Mouse (Mus musculus) C2C12 (cell line): ENCODE results near the gene Sel1l3. TPM values are rescaled to one million over a fixed set of nuclear protein-coding genes. Genes with fewer than 3 reads are reported as not detected.

ENCODE experiments used
- H3K27me3 ChIP-seq: one replicate; pipeline ENCODE4 v1.6.1; 2011; ENCODE audit not compliant: control insufficient read depth, insufficient read depth, insufficient read length
- H3K36me3 ChIP-seq: one replicate; pipeline ENCODE4 v1.6.1; 2011; ENCODE audit not compliant: control insufficient read depth, insufficient read depth
- H3K4me3 ChIP-seq: one replicate; pipeline ENCODE4 v1.5.1; 2011; ENCODE audit warnings: mild to moderate bottlenecking, control low read depth; ENCODE audit not compliant: poor library complexity, insufficient read depth, severe bottlenecking
- H3K79me2 ChIP-seq: one replicate; pipeline ENCODE4 v1.6.1; 2011; ENCODE audit not compliant: control insufficient read depth, insufficient read depth
- H3K79me3 ChIP-seq: one replicate; pipeline ENCODE4 v1.6.1; 2011; ENCODE audit warnings: low read depth, control low read depth
- H3ac ChIP-seq: one replicate; pipeline ENCODE3; 2011; ENCODE audit warnings: low read depth; ENCODE audit not compliant: control insufficient read depth, insufficient read length
- CEBPB ChIP-seq: IDR thresholded peaks from one replicate; pipeline ENCODE4 v1.6.1; 2011; ENCODE audit warnings: low read depth, mild to moderate bottlenecking, control low read depth, moderate library complexity
- CTCF ChIP-seq: IDR thresholded peaks from one replicate; pipeline ENCODE4 v1.5.1; 2011; ENCODE audit not compliant: control insufficient read depth, insufficient read depth, insufficient read length
- FOSL1 ChIP-seq: IDR thresholded peaks from one replicate; pipeline ENCODE4 v1.8.0; 2011; ENCODE audit warnings: mild to moderate bottlenecking, low read length; ENCODE audit not compliant: poor library complexity, insufficient read depth, severe bottlenecking
- MAX ChIP-seq: IDR thresholded peaks from one replicate; pipeline ENCODE4 v1.6.1; 2011; ENCODE audit warnings: mild to moderate bottlenecking, control low read depth
- MYOD1 ChIP-seq: IDR thresholded peaks from one replicate; pipeline ENCODE4 v1.6.1; 2011; ENCODE audit warnings: low read depth; ENCODE audit not compliant: control insufficient read depth, insufficient read length
- MYOG ChIP-seq: IDR thresholded peaks from one replicate; pipeline ENCODE4 v1.6.1; 2011; ENCODE audit not compliant: control insufficient read depth, insufficient read length; ENCODE audit errors: extremely low read depth
- USF1 ChIP-seq: IDR thresholded peaks from one replicate; pipeline ENCODE4 v1.6.1; 2011; ENCODE audit warnings: low read depth, mild to moderate bottlenecking, control low read depth, moderate library complexity
- polyA plus RNA-seq: library from polyadenylated mRNA; unstranded; fragments of >200 nt; fragmentation: generic; extraction: Trizol; gene quantifications from one replicate; pipeline ENCODE4 v1.2.1, GENCODE M21; 2012; ENCODE audit warnings: missing spikeins

Gene Sel1l3
- polyA plus RNA-seq, 1 experiment, result not detected

GRCm38 (mm10) chr5:53114616-53115267 is 99.0 kb downstream of the Sel1l3 start:
- H3K79me2 ChIP-seq, result no peaks in the 10 kb centered on the region
- H3K36me3 ChIP-seq, result no peaks in the 10 kb centered on the region
- no peak for TF ChIP-seq FOSL1
- no peak for TF ChIP-seq USF1
- no peak for TF ChIP-seq MYOG
- no peak for TF ChIP-seq CTCF
- no peak for TF ChIP-seq MYOD1
- TF ChIP-seq CEBPB, result no peak
- TF ChIP-seq MAX, result no peak
- no peaks in the 10 kb centered on the region for H3K79me3 ChIP-seq
- peaks cover 12% of the 10 kb centered on the region for H3K27me3 ChIP-seq
- no peak overlapping the region for H3ac ChIP-seq
- H3K4me3 ChIP-seq, result no peak overlapping the region

- no peak for TF ChIP-seq MAX
- TF ChIP-seq MYOG, result no peak
- no peak for TF ChIP-seq CEBPB
- no peak for TF ChIP-seq USF1
- no peak for TF ChIP-seq CTCF
- TF ChIP-seq MYOD1, result no peak
- TF ChIP-seq FOSL1, result no peak
- Histone ChIP-seq H3K36me3 (no peaks in the 10 kb centered on the region), H3K79me2 (no peaks in the 10 kb centered on the region), H3K27me3 (peaks cover 12% of the 10 kb centered on the region), H3K4me3 (no peak overlapping the region), H3K79me3 (no peaks in the 10 kb centered on the region), H3ac (no peak overlapping the region)
These were observed 100.8 kb downstream of the Sel1l3 start for GRCm38 (mm10) chr5:53112942-53113341.

GRCm38 (mm10) chr5:53111036-53111435 is 102.7 kb downstream of the Sel1l3 start:
- peaks cover 5% of the 10 kb centered on the region for H3K27me3 ChIP-seq
- H3K79me2 ChIP-seq, result no peaks in the 10 kb centered on the region
- H3K4me3 ChIP-seq, result no peak overlapping the region
- no peak overlapping the region for H3ac ChIP-seq
- no peaks in the 10 kb centered on the region for H3K79me3 ChIP-seq
- TF ChIP-seq MYOD1 (no peak), CTCF (no peak), MAX (no peak), CEBPB (no peak), MYOG (no peak)
- H3K36me3 ChIP-seq, result no peaks in the 10 kb centered on the region

GRCm38 (mm10) chr5:53110225-53110624 is 103.5 kb downstream of the Sel1l3 start:
- no peak overlapping the region for H3ac ChIP-seq
- no peak overlapping the region for H3K4me3 ChIP-seq
- H3K36me3 ChIP-seq, result no peaks in the 10 kb centered on the region
- H3K79me3 ChIP-seq, result no peaks in the 10 kb centered on the region
- H3K79me2 ChIP-seq, result no peaks in the 10 kb centered on the region
- H3K27me3 ChIP-seq, result peaks cover 3% of the 10 kb centered on the region
- no peak for TF ChIP-seq MYOD1
- no peak for TF ChIP-seq FOSL1
- no peak for TF ChIP-seq CEBPB

- H3K79me2 ChIP-seq, result no peaks in the 10 kb centered on the region
- no peaks in the 10 kb centered on the region for H3K79me3 ChIP-seq
- no peak overlapping the region for H3ac ChIP-seq
- TF ChIP-seq MYOG, result no peak
- TF ChIP-seq CTCF, result no peak
- TF ChIP-seq MYOD1, result no peak
- TF ChIP-seq FOSL1, result no peak
- TF ChIP-seq CEBPB, result no peak
- no peak for TF ChIP-seq MAX
- no peak for TF ChIP-seq USF1
- no peak overlapping the region for H3K4me3 ChIP-seq
- H3K36me3 ChIP-seq, result no peaks in the 10 kb centered on the region
- H3K27me3 ChIP-seq, result peaks cover 3% of the 10 kb centered on the region
These were observed 105.1 kb downstream of the Sel1l3 start for GRCm38 (mm10) chr5:53108668-53109067.

- no peaks in the 10 kb centered on the region for H3K36me3 ChIP-seq
- TF ChIP-seq FOSL1, result no peak
- no peak for TF ChIP-seq MYOD1
- no peak for TF ChIP-seq USF1
- no peak for TF ChIP-seq CTCF
- TF ChIP-seq MYOG, result no peak
- TF ChIP-seq CEBPB, result no peak
- TF ChIP-seq MAX, result no peak
- H3K79me2 ChIP-seq, result no peaks in the 10 kb centered on the region
- H3K79me3 ChIP-seq, result no peaks in the 10 kb centered on the region
- H3K4me3 ChIP-seq, result no peak overlapping the region
- no peak overlapping the region for H3ac ChIP-seq
- peaks cover 3% of the 10 kb centered on the region for H3K27me3 ChIP-seq
These were observed 105.7 kb downstream of the Sel1l3 start for GRCm38 (mm10) chr5:53108026-53108425.
